Mouse (Mus musculus) lung, embryonic 16.5 days (tissue): ENCODE measurements at regions not wholly inside any gene's neighbourhood (a gene's known extent, or its start where the extent isn't known, plus 50 kb on each side); places are given as distances from the start of the nearest gene placed in this dataset.
A peak's percentile ranks its signal among the peaks of the same experiment; 100 is the strongest.

Experiments used
- ATAC-seq: fragments of 200-750 bp; cut with Nextera tagmentation; 2 replicates; pipeline ENCODE4 v1.8.0; 2017; ENCODE audit warnings: low read depth, mild to moderate bottlenecking, moderate library complexity
- H3K27ac ChIP-seq: fragments of 300-500 bp; sonication (generic); 2 replicates; pipeline ENCODE4 v1.5.1; 2014; ENCODE audit warnings: mild to moderate bottlenecking, control low read depth, low read length
- H3K27me3 ChIP-seq: fragments of 300-500 bp; sonication (generic); 2 replicates; pipeline ENCODE4 v1.6.1; 2014; ENCODE audit warnings: low read depth, low read length, mixed read lengths; ENCODE audit not compliant: control insufficient read depth, insufficient read depth
- H3K36me3 ChIP-seq: fragments of 300-500 bp; sonication (generic); 2 replicates; pipeline ENCODE4 v1.6.1; 2014; ENCODE audit warnings: low read length; ENCODE audit not compliant: control insufficient read depth, insufficient read depth
- H3K4me1 ChIP-seq: fragments of 300-500 bp; sonication (generic); replicated peaks from 2 replicates; pipeline ENCODE4 v1.6.1; 2014; ENCODE audit warnings: low read length, mixed read lengths; ENCODE audit not compliant: control insufficient read depth, insufficient read depth
- H3K4me2 ChIP-seq: fragments of 300-500 bp; sonication (generic); 2 replicates; pipeline ENCODE4 v1.6.1; 2014; ENCODE audit warnings: low read depth, low read length, control low read depth
- H3K4me3 ChIP-seq: fragments of 300-500 bp; sonication (generic); 2 replicates; pipeline ENCODE4 v1.5.1; 2014; ENCODE audit warnings: mild to moderate bottlenecking, low read length, control low read depth
- H3K9ac ChIP-seq: fragments of 300-500 bp; sonication (generic); 2 replicates; pipeline ENCODE4 v1.6.1; 2014; ENCODE audit warnings: low read length, control low read depth
- H3K9me3 ChIP-seq: fragments of 300-500 bp; sonication (generic); 2 replicates; pipeline ENCODE4 v1.6.1; 2016; ENCODE audit warnings: low read length; ENCODE audit not compliant: control insufficient read depth
- WGBS: fragments of 180-500 bp; shearing (Covaris S2); extraction: QIAGEN DNeasy Blood & Tissue Kit; methylation state at CpG from one replicate; pipeline ENCODE4 v1.1.7; 2014; 5-methylcytosine and 5-hydroxymethylcytosine counted together

- peak; percentile 60 for ATAC-seq
- Histone ChIP-seq H3K4me2 (no peak overlapping the region), H3K27ac (peak overlapping the region; percentile 94), H3K4me3 (no peak overlapping the region), H3K9me3 (no peaks in the 10 kb centered on the region), H3K4me1 (peaks cover 48% of the 10 kb centered on the region), H3K9ac (peak overlapping the region; percentile 37), H3K27me3 (no peaks in the 10 kb centered on the region), H3K36me3 (no peaks in the 10 kb centered on the region)
- WGBS: 34% methylated on average over 10 of the region's 10 CpGs
Measured at GRCm38 (mm10) chr12:79905828-79906737, 206.7 kb downstream of the Zfp36l1 start.

GRCm38 (mm10) chr12:79904913-79905549 lies 207.8 kb downstream of the Zfp36l1 start:
- Histone ChIP-seq H3K4me1 (peaks cover 48% of the 10 kb centered on the region), H3K9ac (peak overlapping the region; percentile 43), H3K4me3 (no peak overlapping the region), H3K27ac (peak overlapping the region; percentile 94), H3K4me2 (no peak overlapping the region), H3K36me3 (no peaks in the 10 kb centered on the region), H3K27me3 (no peaks in the 10 kb centered on the region), H3K9me3 (no peaks in the 10 kb centered on the region)
- peak; percentile 41; the same call in 1 of the 2 replicates for ATAC-seq
- WGBS: 20% methylated on average over 2 of the region's 2 CpGs

- H3K36me3 ChIP-seq: no peaks in the 10 kb centered on the region
- no peaks in the 10 kb centered on the region for H3K27me3 ChIP-seq
- peak overlapping the region; percentile 42 for H3K27ac ChIP-seq
- no peak overlapping the region; the same call in 1 of the 2 replicates for H3K9ac ChIP-seq
- peaks cover 57% of the 10 kb centered on the region for H3K4me1 ChIP-seq
- WGBS: 52% methylated on average over 7 of the region's 7 CpGs
- H3K4me3 ChIP-seq: no peak overlapping the region
- H3K4me2 ChIP-seq: no peak overlapping the region
- no peak for ATAC-seq
- peaks cover 4% of the 10 kb centered on the region; the same call in 1 of the 2 replicates for H3K9me3 ChIP-seq
Measured at GRCm38 (mm10) chr12:79902761-79903160, 210.1 kb downstream of the Zfp36l1 start.

- H3K4me3 ChIP-seq: no peak overlapping the region
- 61% methylated on average over 7 of the region's 7 CpGs for WGBS
- H3K27me3 ChIP-seq: no peaks in the 10 kb centered on the region
- ATAC-seq: no peak
- H3K9ac ChIP-seq: no peak overlapping the region
- peaks cover 51% of the 10 kb centered on the region for H3K4me1 ChIP-seq
- H3K9me3 ChIP-seq: peaks cover 4% of the 10 kb centered on the region; the same call in 1 of the 2 replicates
- no peaks in the 10 kb centered on the region for H3K36me3 ChIP-seq
- H3K27ac ChIP-seq: peak overlapping the region; percentile 45
- H3K4me2 ChIP-seq: no peak overlapping the region
Measured at GRCm38 (mm10) chr12:79902163-79902562, 210.7 kb downstream of the Zfp36l1 start.

GRCm38 (mm10) chr12:79898198-79898930 lies 214.4 kb downstream of the Zfp36l1 start:
- H3K4me2 ChIP-seq: 0 out of 2 replicates have a peak overlapping the region, but pooled peaks have one; percentile 7
- ATAC-seq: peak; percentile 62
- H3K27ac ChIP-seq: peak overlapping the region; percentile 63
- peaks cover 4% of the 10 kb centered on the region; the same call in 1 of the 2 replicates for H3K9me3 ChIP-seq
- H3K4me3 ChIP-seq: no peak overlapping the region
- H3K27me3 ChIP-seq: no peaks in the 10 kb centered on the region
- no peaks in the 10 kb centered on the region for H3K36me3 ChIP-seq
- WGBS: 13% methylated on average over 12 of the region's 12 CpGs
- H3K9ac ChIP-seq: 0 out of 2 replicates have a peak overlapping the region, but pooled peaks have one; percentile 17
- peaks cover 31% of the 10 kb centered on the region for H3K4me1 ChIP-seq

- no peak overlapping the region for H3K4me3 ChIP-seq
- WGBS: 11% methylated on average over 6 of the region's 6 CpGs
- H3K9ac ChIP-seq: 0 out of 2 replicates have a peak overlapping the region, but pooled peaks have one; percentile 1
Measured at GRCm38 (mm10) chr12:79895975-79896374, 216.8 kb downstream of the Zfp36l1 start.

GRCm38 (mm10) chr12:79895324-79895723 lies 217.5 kb downstream of the Zfp36l1 start:
- ATAC-seq: no peak
- Histone ChIP-seq H3K9ac (no peak overlapping the region), H3K4me3 (no peak overlapping the region), H3K27me3 (no peaks in the 10 kb centered on the region), H3K4me1 (peaks cover 31% of the 10 kb centered on the region), H3K27ac (peak overlapping the region; percentile 40; the same call in 1 of the 2 replicates), H3K36me3 (no peaks in the 10 kb centered on the region), H3K9me3 (peaks cover 4% of the 10 kb centered on the region; the same call in 1 of the 2 replicates), H3K4me2 (no peak overlapping the region)
- WGBS: 71% methylated on average over 7 of the region's 7 CpGs

More at GRCm38 (mm10) chr12:79895975-79896374, 216.8 kb downstream of the Zfp36l1 start:
- ATAC-seq: peak; percentile 87
- H3K4me1 ChIP-seq: peaks cover 26% of the 10 kb centered on the region
- peaks cover 4% of the 10 kb centered on the region; the same call in 1 of the 2 replicates for H3K9me3 ChIP-seq
- no peak overlapping the region for H3K4me2 ChIP-seq
- peak overlapping the region; percentile 89 for H3K27ac ChIP-seq
- no peaks in the 10 kb centered on the region for H3K27me3 ChIP-seq
- H3K36me3 ChIP-seq: no peaks in the 10 kb centered on the region

GRCm38 (mm10) chr12:79892871-79893270 lies 219.9 kb downstream of the Zfp36l1 start:
- no peaks in the 10 kb centered on the region for H3K36me3 ChIP-seq
- H3K4me3 ChIP-seq: no peak overlapping the region
- H3K9me3 ChIP-seq: no peaks in the 10 kb centered on the region
- no peak overlapping the region for H3K9ac ChIP-seq
- H3K4me1 ChIP-seq: peaks cover 24% of the 10 kb centered on the region
- no peak overlapping the region for H3K27ac ChIP-seq
- WGBS: 76% methylated on average over 8 of the region's 8 CpGs
- no peak for ATAC-seq
- no peaks in the 10 kb centered on the region for H3K27me3 ChIP-seq
- H3K4me2 ChIP-seq: no peak overlapping the region
